Mouse (Mus musculus) liver, postnatal 0 days (tissue): ENCODE measurements at regions not wholly inside any gene's neighbourhood (a gene's known extent, or its start where the extent isn't known, plus 50 kb on each side); places are given as distances from the start of the nearest gene placed in this dataset.

Experiments
- ATAC-seq: fragments of 200-750 bp; cut with Nextera tagmentation; 2 replicates; pipeline ENCODE4 v1.8.0; 2017; ENCODE audit warnings: mild to moderate bottlenecking, moderate library complexity
- DNase-seq: peaks from one replicate; pipeline ENCODE4 v3.0.0-alpha.2; 2016
- H3K27ac ChIP-seq: fragments of 300-500 bp; sonication (generic); 2 replicates; pipeline ENCODE4 v1.5.1; 2014; ENCODE audit warnings: antibody characterized with exemption, moderate library complexity, mild to moderate bottlenecking, low read depth
- H3K27me3 ChIP-seq: fragments of 300-500 bp; sonication (generic); 2 replicates; pipeline ENCODE4 v1.6.1; 2014; ENCODE audit warnings: low read length, control low read depth, mixed read lengths; ENCODE audit not compliant: insufficient read depth
- H3K36me3 ChIP-seq: fragments of 300-500 bp; sonication (generic); replicated peaks from 2 replicates; pipeline ENCODE4 v1.6.1; 2014; ENCODE audit warnings: mild to moderate bottlenecking, control low read depth, low read length, moderate library complexity, mixed read lengths; ENCODE audit not compliant: insufficient read depth
- H3K4me1 ChIP-seq: fragments of 300-500 bp; sonication (generic); 2 replicates; pipeline ENCODE4 v1.6.1; 2014; ENCODE audit warnings: antibody characterized with exemption, mild to moderate bottlenecking, control low read depth; ENCODE audit not compliant: insufficient read depth
- H3K4me2 ChIP-seq: fragments of 300-500 bp; sonication (generic); 2 replicates; pipeline ENCODE4 v1.6.1; 2014; ENCODE audit warnings: low read depth, mild to moderate bottlenecking, low read length, moderate library complexity, mixed read lengths
- H3K4me3 ChIP-seq: fragments of 300-500 bp; sonication (generic); 2 replicates; pipeline ENCODE4 v1.5.1; 2014; ENCODE audit warnings: low read depth, low read length
- H3K9ac ChIP-seq: fragments of 300-500 bp; sonication (generic); replicated peaks from 2 replicates; pipeline ENCODE4 v1.6.1; 2014; ENCODE audit warnings: mild to moderate bottlenecking, moderate library complexity
- H3K9me3 ChIP-seq: fragments of 300-500 bp; sonication (generic); 2 replicates; pipeline ENCODE4 v1.6.1; 2016; ENCODE audit warnings: mild to moderate bottlenecking, control low read depth, low read length, mixed read lengths
- CTCF ChIP-seq: sonication (generic); IDR thresholded peaks from 2 replicates; pipeline ENCODE4 v1.5.1; 2016; ENCODE audit warnings: antibody characterized with exemption, low read depth
- EP300 ChIP-seq: IDR thresholded peaks from 2 replicates; pipeline ENCODE4 v1.6.1; 2016; ENCODE audit warnings: antibody characterized with exemption, low read depth, mild to moderate bottlenecking
- WGBS: fragments of 180-500 bp; shearing (Covaris S2); extraction: QIAGEN DNeasy Blood & Tissue Kit; methylation state at CpG from one replicate; pipeline ENCODE4 v1.1.7; 2014; ENCODE audit not compliant: insufficient replicate concordance; 5-methylcytosine and 5-hydroxymethylcytosine counted together

GRCm38 (mm10) chr13:103667749-103668148 is 106.7 kb downstream of the Srek1 start:
- Histone ChIP-seq H3K27ac (no peak overlapping the region), H3K9me3 (no peaks in the 10 kb centered on the region), H3K4me1 (no peaks in the 10 kb centered on the region), H3K4me2 (no peak overlapping the region), H3K9ac (no peak overlapping the region), H3K36me3 (no peaks in the 10 kb centered on the region), H3K4me3 (no peak overlapping the region), H3K27me3 (no peaks in the 10 kb centered on the region)
- DNase-seq (no peak), ATAC-seq (no peak)
- TF ChIP-seq EP300 (no peak), CTCF (no peak)
- WGBS, result 82% methylated on average over 2 of the region's 2 CpGs

GRCm38 (mm10) chr13:103660248-103660996 is 114.0 kb downstream of the Srek1 start:
- H3K9me3 ChIP-seq, result no peaks in the 10 kb centered on the region
- H3K4me2 ChIP-seq, result no peak overlapping the region
- no peak overlapping the region for H3K9ac ChIP-seq
- no peak for ATAC-seq
- TF ChIP-seq CTCF, result no peak
- no peak for TF ChIP-seq EP300
- H3K36me3 ChIP-seq, result no peaks in the 10 kb centered on the region
- DNase-seq, result no peak
- H3K4me1 ChIP-seq, result no peaks in the 10 kb centered on the region
- WGBS, result 68% methylated on average over 11 of the region's 11 CpGs
- H3K27ac ChIP-seq, result no peak overlapping the region
- H3K27me3 ChIP-seq, result no peaks in the 10 kb centered on the region
- no peak overlapping the region for H3K4me3 ChIP-seq

- ATAC-seq (no peak), DNase-seq (no peak)
- Histone ChIP-seq H3K4me1 (no peaks in the 10 kb centered on the region), H3K27ac (no peak overlapping the region), H3K27me3 (no peaks in the 10 kb centered on the region), H3K9ac (no peak overlapping the region), H3K9me3 (no peaks in the 10 kb centered on the region), H3K4me3 (no peak overlapping the region), H3K36me3 (no peaks in the 10 kb centered on the region), H3K4me2 (no peak overlapping the region)
- WGBS, result 71% methylated on average over 2 of the region's 2 CpGs
- TF ChIP-seq CTCF (no peak), EP300 (no peak)
These were observed 118.4 kb downstream of the Srek1 start for GRCm38 (mm10) chr13:103655966-103656365.

- TF ChIP-seq EP300 (no peak), CTCF (no peak)
- DNase-seq, result no peak
These were observed 121.2 kb downstream of the Srek1 start for GRCm38 (mm10) chr13:103653216-103653615.

GRCm38 (mm10) chr13:103649383-103649782 is 125.0 kb downstream of the Srek1 start:
- no peak for ATAC-seq
- no peak overlapping the region for H3K4me3 ChIP-seq
- H3K27me3 ChIP-seq, result no peaks in the 10 kb centered on the region
- WGBS, result 74% methylated on average over 3 of the region's 3 CpGs
- no peak overlapping the region for H3K9ac ChIP-seq
- TF ChIP-seq CTCF (no peak), EP300 (no peak)
- H3K36me3 ChIP-seq, result no peaks in the 10 kb centered on the region
- no peak overlapping the region for H3K27ac ChIP-seq
- no peaks in the 10 kb centered on the region for H3K9me3 ChIP-seq
- H3K4me2 ChIP-seq, result no peak overlapping the region
- H3K4me1 ChIP-seq, result no peaks in the 10 kb centered on the region
- DNase-seq, result no peak

More at GRCm38 (mm10) chr13:103653216-103653615, 121.2 kb downstream of the Srek1 start:
- Histone ChIP-seq H3K9ac (no peak overlapping the region), H3K4me1 (no peaks in the 10 kb centered on the region), H3K27ac (no peak overlapping the region), H3K27me3 (no peaks in the 10 kb centered on the region), H3K4me3 (no peak overlapping the region), H3K4me2 (no peak overlapping the region), H3K9me3 (no peaks in the 10 kb centered on the region), H3K36me3 (no peaks in the 10 kb centered on the region)
- WGBS, result 59% methylated on average over 4 of the region's 4 CpGs
- ATAC-seq, result no peak

- DNase-seq (no peak), ATAC-seq (no peak)
- Histone ChIP-seq H3K9me3 (no peaks in the 10 kb centered on the region), H3K36me3 (no peaks in the 10 kb centered on the region), H3K4me1 (no peaks in the 10 kb centered on the region), H3K9ac (no peak overlapping the region), H3K4me2 (no peak overlapping the region), H3K27ac (no peak overlapping the region), H3K4me3 (no peak overlapping the region), H3K27me3 (no peaks in the 10 kb centered on the region)
- WGBS, result 66% methylated on average over 4 of the region's 4 CpGs
- no peak for TF ChIP-seq EP300
- TF ChIP-seq CTCF, result no peak
These were observed 126.4 kb downstream of the Srek1 start for GRCm38 (mm10) chr13:103648016-103648415.
